Mouse (Mus musculus) midbrain, postnatal 0 days (tissue): ENCODE measurements at regions not wholly inside any gene's neighbourhood (a gene's known extent, or its start where the extent isn't known, plus 50 kb on each side); places are given as distances from the start of the nearest gene placed in this dataset.

ENCODE experiments used
- ATAC-seq: fragments of 200-750 bp; cut with Nextera tagmentation; 2 replicates; pipeline ENCODE4 v1.8.0; 2017; ENCODE audit warnings: moderate number of reproducible peaks, mild to moderate bottlenecking, moderate TSS enrichment, moderate library complexity; ENCODE audit not compliant: low FRiP score
- DNase-seq: peaks from one replicate; pipeline ENCODE4 v3.0.0-alpha.2; 2015; ENCODE audit warnings: low spot score
- H3K27ac ChIP-seq: fragments of 300-500 bp; sonication (generic); 2 replicates; pipeline ENCODE4 v1.5.1; 2014; ENCODE audit warnings: low read depth, mild to moderate bottlenecking, low read length, mixed read lengths
- H3K27me3 ChIP-seq: fragments of 300-500 bp; sonication (generic); 2 replicates; pipeline ENCODE4 v1.6.1; 2014; ENCODE audit warnings: low read length, control low read depth, mixed read lengths; ENCODE audit not compliant: insufficient read depth
- H3K36me3 ChIP-seq: fragments of 300-500 bp; sonication (generic); 2 replicates; pipeline ENCODE4 v1.6.1; 2014; ENCODE audit warnings: low read length, control low read depth, mixed read lengths; ENCODE audit not compliant: insufficient read depth
- H3K4me1 ChIP-seq: fragments of 300-500 bp; sonication (generic); 2 replicates; pipeline ENCODE4 v1.6.1; 2014; ENCODE audit warnings: mild to moderate bottlenecking, control low read depth, antibody characterized with exemption, low read length, mixed read lengths; ENCODE audit not compliant: insufficient read depth
- H3K4me2 ChIP-seq: fragments of 300-500 bp; sonication (generic); 2 replicates; pipeline ENCODE4 v1.6.1; 2014; ENCODE audit warnings: low read depth, mild to moderate bottlenecking, low read length, mixed read lengths; ENCODE audit not compliant: poor library complexity, severe bottlenecking
- H3K4me3 ChIP-seq: fragments of 300-500 bp; sonication (generic); 2 replicates; pipeline ENCODE4 v1.5.1; 2014; ENCODE audit warnings: low read depth, mild to moderate bottlenecking, low read length, moderate library complexity
- H3K9ac ChIP-seq: fragments of 300-500 bp; sonication (generic); replicated peaks from 2 replicates; pipeline ENCODE4 v1.6.1; 2014; ENCODE audit warnings: mild to moderate bottlenecking, low read length, moderate library complexity, mixed read lengths; ENCODE audit not compliant: poor library complexity, severe bottlenecking
- H3K9me3 ChIP-seq: fragments of 300-500 bp; sonication (generic); 2 replicates; pipeline ENCODE4 v1.6.1; 2016; ENCODE audit warnings: low read length, control low read depth
- CTCF ChIP-seq: IDR thresholded peaks from 2 replicates; pipeline ENCODE4 v1.5.1; 2016; ENCODE audit warnings: antibody characterized with exemption, mild to moderate bottlenecking
- WGBS: fragments of 180-500 bp; shearing (Covaris S2); extraction: QIAGEN DNeasy Blood & Tissue Kit; methylation state at CpG from one replicate; pipeline ENCODE4 v1.1.7; 2014; 5-methylcytosine and 5-hydroxymethylcytosine counted together

DNA sequence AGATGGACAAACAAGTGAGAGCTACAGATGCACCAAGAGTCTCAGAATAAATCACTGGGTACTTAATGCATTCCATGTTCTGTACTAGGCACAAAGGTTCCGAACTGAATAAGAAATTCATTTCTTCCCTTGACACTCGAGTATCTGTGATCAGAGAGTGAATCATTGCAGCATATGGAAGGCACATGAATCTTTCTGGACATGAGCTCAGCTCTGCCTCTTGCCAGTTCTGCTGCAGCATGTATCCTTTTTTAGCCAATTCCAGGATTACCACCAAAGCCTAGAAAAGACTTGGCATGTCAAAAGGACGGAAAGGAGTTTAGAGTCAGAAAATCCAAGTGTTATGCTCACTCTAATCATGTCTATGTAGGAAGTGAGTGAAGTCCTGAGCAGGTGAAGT lies 567.0 kb downstream of the Fam181b start:
- Histone ChIP-seq H3K27ac (no peak overlapping the region), H3K9me3 (no peaks in the 10 kb centered on the region), H3K4me1 (no peaks in the 10 kb centered on the region), H3K4me3 (no peak overlapping the region), H3K4me2 (no peak overlapping the region), H3K9ac (no peak overlapping the region), H3K36me3 (no peaks in the 10 kb centered on the region), H3K27me3 (no peaks in the 10 kb centered on the region)
- TF ChIP-seq CTCF = no peak
- WGBS = 83% methylated on average over 3 of the region's 3 CpGs
- DNase-seq (no peak), ATAC-seq (no peak)

DNA sequence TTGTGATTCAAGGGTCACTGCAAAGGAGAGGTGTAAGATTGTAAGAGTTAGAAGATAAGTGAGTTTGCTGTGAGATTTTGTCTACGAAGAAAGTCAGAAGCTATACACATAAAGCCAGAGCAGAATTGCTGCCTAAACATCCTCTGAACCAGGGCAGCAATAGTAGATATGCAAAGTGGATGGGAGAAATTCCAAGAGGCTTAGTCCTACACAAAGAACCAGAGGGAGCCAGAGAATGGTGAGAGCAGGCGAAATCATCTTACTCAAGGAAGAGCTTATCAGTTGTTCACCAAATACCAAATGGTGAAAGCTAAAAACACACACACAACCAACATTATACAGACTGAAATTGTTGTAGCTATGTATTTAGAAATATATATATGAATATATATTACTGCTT lies 586.1 kb downstream of the Fam181b start:
- H3K36me3 ChIP-seq = no peaks in the 10 kb centered on the region
- no peak for ATAC-seq
- 37% methylated on average over 2 of the region's 2 CpGs for WGBS
- no peak overlapping the region for H3K27ac ChIP-seq
- no peak for TF ChIP-seq CTCF
- H3K27me3 ChIP-seq = no peaks in the 10 kb centered on the region
- no peaks in the 10 kb centered on the region for H3K9me3 ChIP-seq
- DNase-seq = no peak
- no peaks in the 10 kb centered on the region for H3K4me1 ChIP-seq
- H3K4me3 ChIP-seq = no peak overlapping the region
- no peak overlapping the region for H3K4me2 ChIP-seq
- H3K9ac ChIP-seq = no peak overlapping the region

DNA sequence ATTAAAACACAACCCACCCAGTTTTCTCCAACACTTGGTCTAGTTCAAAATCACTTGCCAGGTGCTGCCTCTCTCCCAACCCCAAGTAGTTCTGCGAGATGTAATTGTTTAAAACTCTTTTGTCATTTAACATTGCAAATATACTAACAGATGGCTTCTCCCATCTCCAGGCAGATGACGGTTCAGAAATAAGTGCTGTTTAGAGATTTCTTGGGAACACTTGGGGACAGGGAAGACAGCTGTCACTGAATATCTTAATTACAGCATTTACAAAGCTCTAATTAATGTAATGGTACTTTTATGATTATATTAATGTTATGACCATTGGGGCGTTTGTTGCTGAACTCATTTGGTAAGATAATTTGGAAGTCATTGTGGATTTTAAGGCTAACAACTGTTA lies 592.2 kb downstream of the Fam181b start:
- TF ChIP-seq CTCF = no peak
- Histone ChIP-seq H3K4me1 (no peaks in the 10 kb centered on the region), H3K4me3 (no peak overlapping the region), H3K27ac (no peak overlapping the region), H3K9me3 (no peaks in the 10 kb centered on the region), H3K27me3 (no peaks in the 10 kb centered on the region), H3K9ac (no peak overlapping the region), H3K4me2 (no peak overlapping the region), H3K36me3 (no peaks in the 10 kb centered on the region)
- DNase-seq = peak; percentile 31
- ATAC-seq = no peak
- WGBS = 61% methylated on average over 3 of the region's 3 CpGs

DNA sequence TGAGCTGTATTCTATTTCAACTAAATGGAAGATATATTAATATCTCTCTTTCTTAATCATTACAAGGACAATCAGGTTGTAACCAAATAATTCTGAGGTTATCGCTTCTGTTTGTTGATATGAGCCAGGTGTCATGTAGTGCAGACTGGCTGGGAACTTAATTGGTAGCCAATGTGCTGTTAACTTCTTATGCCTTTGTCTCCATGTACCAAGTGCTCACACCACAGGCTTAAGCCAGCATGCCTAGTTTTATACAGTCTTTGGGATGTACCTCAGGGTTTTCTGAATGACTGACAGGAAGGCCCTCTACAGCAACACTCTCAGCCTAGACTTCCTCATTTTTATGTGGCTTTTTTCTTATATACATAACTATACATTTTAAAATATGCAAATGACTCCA lies 592.8 kb downstream of the Fam181b start:
- H3K27ac ChIP-seq = no peak overlapping the region
- no peaks in the 10 kb centered on the region for H3K9me3 ChIP-seq
- ATAC-seq (no peak), DNase-seq (peak; percentile 6)
- no peaks in the 10 kb centered on the region for H3K4me1 ChIP-seq
- H3K4me3 ChIP-seq = no peak overlapping the region
- H3K27me3 ChIP-seq = no peaks in the 10 kb centered on the region
- 90% methylated on average over 1 of the region's 1 CpGs for WGBS
- no peak overlapping the region for H3K4me2 ChIP-seq
- no peak for TF ChIP-seq CTCF
- H3K9ac ChIP-seq = no peak overlapping the region
- no peaks in the 10 kb centered on the region for H3K36me3 ChIP-seq
